Mouse (Mus musculus) urinary bladder, adult 2 months (tissue): Measurements from ENCODE around the gene Fads3. TPM values are rescaled to one million over a fixed set of nuclear protein-coding genes. Genes with fewer than 3 reads are reported as not detected.

Experiments used
- DNase-seq: peaks from one replicate; pipeline ENCODE4 v3.0.0; 2022; ENCODE audit warnings: low spot score
- polyA plus RNA-seq: library from polyadenylated mRNA; depleted of rRNA; stranded (reverse); fragments of >200 nt; gene quantifications from 2 replicates; pipeline ENCODE4 v1.2.3, GENCODE M21; 2012

Fads3 gene
- polyA plus RNA-seq, 1 experiment = 41.9 TPM

DNA sequence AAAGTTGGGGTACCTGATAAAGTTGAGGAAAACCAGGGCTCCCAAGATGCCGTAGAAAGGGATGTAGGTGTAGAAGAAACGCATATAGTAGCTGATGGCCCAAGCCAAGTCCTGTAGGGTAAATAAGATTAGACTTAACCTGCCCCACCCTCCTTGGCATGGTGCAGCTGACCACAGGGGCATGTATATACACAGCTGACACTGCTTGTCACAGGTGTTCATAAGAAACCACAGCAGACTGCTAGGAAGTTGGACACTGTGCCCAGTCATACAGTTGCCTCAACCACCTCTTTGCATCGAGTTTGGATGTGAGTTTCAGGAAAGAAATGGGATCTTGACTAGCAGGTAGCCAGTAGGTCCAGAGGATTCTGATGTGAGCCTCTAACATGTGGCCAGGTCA is 25.1 kb downstream of the Fads3 start:
- DNase-seq = no peak

DNA sequence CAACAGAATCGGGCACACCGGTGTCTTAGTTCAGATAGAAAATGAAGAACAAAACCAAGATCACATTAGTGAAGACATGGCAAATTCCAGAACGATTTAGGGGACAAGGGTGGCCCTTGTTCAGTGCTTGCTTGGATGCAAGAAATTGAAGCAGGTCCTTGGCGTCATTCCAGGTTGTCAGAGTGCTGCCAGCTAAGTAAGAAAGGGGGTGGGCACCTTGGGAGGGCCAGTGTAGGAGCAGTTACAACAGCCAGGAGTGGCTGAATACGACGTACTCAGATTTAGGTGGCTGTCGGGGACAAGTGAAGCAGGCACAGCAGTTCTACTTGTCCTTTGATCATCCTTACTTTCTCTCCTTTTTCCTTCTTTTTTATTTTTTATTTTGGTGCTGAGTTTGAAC is 26.3 kb downstream of the Fads3 start:
- no peak for DNase-seq

DNA sequence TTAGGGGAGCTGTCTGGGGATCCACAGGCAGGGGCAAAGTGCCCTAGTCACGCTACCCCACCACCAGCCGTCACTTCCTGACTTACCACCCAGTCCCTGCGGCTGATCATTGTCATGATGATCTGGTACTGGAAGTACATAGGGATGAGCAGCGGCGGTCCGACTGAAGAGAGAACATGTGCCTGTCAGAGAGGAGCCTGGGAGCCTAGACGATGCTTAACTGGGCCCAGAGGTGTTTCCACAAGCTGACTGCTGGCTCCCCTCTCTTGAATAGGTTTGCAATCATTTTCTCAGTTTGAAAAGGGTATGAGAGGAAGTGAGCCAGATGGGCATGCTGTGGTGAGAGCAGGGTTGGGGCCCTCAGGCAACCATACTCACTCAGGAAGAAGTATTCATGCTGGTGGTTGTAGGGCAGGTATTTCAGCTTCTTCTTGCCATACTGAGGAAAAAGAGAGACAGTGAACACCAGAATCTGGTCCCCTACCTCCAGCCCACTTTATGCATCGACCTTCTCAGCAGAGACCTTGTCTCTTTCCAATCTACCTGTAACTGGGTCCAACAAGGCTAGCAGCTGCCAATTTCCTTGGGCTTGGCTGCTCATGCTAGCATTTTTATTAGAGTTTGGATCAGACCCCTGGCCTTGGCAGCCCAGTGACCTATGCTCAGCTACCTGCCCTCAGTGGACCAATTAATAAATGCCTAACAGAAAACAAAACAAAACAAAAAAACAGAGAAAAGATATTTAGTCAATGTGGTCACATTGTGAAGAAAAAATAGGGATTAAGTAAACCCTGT is 29.0 kb downstream of the Fads3 start:
- no peak for DNase-seq

DNA sequence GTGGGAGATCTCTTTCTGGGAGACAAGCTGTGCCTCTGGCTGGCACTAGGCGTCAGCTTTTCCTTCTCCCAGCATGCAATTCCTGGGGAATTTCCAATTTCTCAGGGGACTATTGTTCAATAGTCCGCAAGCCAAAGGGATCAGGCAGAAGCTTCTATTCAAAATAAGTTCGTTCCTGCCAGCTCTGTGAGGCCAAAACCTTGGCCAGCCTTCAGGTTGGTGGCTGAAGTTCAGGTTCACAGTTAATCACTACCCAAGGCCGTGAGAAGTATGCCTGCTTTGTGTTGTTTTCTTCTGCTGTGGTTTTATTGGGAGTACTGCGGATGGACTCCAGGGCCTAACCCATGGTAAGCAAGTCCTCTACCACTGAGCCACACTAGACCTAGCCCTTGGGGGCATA is 29.8 kb downstream of the Fads3 start:
- no peak for DNase-seq

DNA sequence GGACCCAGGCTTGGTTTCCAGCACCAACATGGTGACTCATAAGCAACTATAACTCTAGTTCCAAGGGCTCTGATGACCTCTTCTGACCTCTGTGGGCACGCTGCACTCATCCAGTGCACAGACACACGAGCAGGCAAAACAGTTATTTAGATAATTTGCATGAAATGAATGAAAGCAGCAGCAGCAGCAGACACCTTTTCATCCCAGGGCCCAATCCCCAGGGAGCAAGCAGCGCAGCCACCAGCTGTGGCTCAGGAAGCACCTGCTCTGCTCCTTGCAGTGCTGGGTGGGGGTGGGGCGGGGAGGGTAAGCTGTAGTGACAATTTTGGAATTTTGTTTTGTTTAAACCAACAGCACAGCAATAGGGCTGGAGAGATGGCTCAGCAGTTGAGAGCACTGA is 30.5 kb downstream of the Fads3 start:
- no peak for DNase-seq

DNA sequence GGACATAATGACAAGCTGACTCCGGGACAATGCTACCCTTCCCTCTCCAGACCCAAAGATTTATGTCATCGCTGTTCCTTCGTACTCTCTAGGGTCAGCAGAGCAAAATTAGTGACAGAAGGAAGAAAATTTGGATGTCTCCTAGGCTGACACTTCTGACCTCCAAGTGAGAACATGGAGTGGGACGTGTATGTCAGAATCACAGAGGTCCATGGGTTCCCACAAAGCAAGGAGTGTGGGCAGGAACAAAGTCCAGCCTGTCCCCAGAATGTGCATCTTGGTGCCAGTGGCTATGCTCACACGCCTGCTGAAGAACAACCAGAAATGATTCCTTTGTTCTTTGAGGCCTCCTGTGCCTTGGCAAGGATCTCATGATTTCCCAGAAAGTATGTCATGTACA is 31.8 kb downstream of the Fads3 start:
- DNase-seq = no peak

DNA sequence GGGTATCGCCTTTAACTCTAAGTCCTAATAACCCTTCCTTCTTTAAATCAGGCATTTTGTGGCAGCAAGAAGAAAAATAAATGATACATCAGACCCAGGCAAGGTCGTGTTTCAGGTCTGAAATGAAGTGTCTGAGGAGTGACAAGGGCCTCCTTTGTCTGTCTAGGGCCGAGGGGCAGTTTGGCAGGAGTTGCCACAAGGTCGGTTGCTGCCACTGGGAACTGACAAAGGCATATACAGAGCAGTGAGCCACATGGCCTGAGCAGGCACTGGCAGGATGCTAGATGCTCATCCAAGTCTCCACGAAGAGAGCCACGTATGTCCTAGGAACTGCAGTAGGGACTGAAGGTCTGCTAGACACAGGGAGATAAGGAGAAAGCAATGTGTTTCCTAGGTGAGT is 37.0 kb downstream of the Fads3 start:
- no peak for DNase-seq

DNA sequence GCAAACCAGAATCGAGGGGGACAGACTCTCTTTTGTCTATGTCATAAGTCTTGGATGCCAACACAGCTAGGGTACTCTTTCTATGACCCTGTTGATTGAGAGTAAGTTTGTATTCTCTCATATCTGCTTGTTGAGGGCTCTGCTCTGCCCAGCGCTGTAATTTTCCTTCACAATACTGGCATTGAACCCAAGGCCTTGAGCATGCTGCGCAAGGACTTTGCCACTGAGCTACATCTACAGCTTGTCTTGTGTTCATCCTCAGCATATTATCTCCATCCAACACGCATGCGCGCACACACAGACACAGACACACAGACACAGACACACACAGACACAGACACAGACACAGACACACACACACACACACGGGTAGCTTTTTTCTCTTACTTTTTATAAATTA is 39.0 kb downstream of the Fads3 start:
- DNase-seq = no peak

DNA sequence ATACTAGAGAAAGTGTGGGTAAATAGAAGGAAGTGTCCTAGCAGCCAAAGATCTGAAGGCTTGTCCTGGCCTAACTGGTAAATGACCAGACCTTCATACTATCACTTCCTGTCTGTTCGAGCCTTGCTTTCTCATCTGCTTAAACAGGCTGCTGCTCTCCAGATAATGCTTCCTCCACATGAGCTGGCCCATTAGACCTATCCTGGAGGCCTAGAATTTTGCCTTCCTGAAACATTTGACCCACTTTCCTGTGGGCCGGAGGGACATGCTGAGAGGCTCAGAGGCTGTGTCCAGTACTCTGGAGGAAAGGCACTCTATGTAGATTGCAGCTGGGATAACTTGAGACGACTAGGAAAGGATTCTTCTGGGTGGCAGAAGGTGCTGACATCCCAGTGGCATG is 40.7 kb downstream of the Fads3 start:
- DNase-seq = no peak

DNA sequence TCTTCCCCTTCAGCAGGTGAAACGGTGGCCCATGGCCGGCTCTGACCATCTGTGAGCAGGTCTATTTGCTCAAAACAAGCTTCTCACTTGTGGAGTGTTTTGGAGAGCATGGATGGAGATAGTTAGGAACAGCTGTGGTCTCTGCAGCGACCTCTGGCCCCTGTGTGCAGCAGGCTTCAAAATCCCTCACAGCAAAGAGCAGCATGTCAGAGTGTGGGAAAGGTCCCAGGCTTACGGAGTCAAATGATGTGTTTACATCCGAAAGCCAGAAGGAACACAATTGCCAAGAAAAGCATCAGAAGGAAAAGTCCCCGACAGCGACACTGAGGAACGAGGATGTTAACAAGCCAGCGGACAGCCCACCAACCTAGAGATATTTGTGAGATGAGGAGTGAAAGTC is 44.1 kb downstream of the Fads3 start:
- no peak for DNase-seq

DNA sequence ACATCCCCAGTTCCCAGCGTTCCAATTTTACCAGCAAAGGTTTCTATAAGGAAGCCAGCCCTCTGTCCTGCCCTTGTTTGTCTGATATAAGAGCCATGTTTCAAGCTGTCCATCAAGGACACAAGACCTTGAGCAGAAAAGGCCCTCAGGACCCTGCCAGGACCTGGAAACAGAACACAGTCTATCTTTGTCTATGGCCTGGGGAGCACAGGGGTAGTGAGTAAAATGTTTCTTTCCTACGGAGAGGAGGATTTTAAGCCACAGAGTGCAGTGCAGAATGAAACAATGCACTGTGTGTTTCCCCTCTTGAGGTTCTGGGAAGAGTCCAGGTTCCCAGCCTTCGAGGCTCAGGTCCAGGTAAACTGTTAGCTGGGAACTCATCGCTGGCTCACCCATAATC is 45.6 kb downstream of the Fads3 start:
- DNase-seq = no peak

DNA sequence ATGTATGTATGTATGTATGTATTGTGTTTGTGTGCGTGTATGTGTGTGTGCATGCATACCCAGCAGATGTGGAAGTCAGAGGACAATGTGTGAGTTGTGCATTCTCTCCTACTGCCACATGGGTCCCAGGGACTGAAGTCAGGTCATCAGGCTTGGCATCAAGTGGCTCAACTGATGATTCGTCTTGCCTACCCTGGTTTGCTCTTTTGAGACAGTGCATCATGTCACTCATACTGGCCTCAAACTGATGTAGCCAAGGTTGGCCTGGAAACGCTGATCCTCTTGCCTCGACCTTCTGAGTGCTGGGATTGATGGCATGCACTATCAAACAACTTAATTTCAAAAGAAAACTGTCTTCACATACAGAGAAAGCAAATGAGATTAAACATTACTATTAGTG is 52.5 kb downstream of the Fads3 start:
- no peak for DNase-seq

DNA sequence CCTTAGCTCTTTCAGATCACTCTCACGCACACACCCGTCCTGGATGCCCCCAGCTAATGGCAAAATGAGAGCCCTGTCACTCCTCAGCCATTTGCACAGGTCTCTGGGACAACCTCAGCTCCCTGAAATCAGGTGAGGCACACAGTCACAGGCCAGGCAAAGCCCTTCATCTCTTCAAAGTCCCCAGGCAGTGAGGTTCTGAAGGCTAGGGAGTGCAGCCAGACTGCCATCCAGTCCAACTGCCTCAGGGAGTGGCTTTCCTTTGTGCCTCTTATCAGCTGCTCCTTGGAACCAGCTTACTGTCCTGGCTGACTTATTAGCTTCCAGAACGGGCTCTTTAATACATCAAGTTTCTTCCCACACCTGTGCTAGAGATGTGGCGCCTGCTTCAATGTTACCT is 53.3 kb downstream of the Fads3 start:
- DNase-seq = no peak

DNA sequence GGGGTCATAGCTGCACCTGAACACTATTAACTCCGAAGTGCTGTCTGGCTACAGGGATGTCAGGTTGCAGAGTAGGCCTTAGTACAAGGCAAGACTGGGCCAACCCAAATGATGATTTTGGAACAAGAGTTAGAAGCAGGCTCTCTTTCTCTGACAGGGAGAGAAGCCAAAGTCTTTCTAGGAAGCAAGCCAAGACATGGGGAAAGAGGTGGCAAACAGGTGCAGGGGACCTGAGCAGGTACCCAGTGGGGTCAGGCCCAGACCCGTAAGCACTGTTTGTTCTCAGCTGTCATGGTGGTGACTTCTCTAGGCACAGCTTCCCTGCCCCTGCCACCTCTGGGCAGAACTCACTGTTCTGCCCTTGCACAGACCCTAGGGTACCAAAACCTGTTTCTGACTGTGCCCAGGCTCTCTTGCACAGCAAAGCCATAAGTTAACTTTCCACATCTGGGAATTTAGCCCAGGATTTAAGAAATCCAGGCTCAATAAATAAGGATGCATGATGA is 55.1 kb downstream of the Fads3 start:
- no peak for DNase-seq

DNA sequence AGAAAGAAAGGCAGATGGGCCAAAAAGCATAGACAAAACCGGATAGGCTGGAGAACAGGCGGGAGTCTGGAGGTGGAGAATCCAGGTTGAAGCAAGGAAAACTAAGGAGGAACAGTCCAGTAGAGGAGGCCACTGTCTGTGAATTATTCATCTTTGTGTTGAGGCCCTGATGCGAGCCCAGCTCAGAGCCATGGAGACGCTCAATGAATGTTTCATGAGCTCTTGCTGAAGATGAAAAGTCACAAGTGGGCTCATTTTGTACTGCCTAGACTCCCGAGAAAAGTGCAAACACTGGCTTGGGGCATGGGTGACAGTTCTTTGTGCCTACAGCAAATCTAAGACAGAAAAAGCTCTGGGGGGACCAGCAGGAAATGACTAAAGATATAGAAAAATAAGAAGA is 56.5 kb downstream of the Fads3 start:
- DNase-seq = no peak

DNA sequence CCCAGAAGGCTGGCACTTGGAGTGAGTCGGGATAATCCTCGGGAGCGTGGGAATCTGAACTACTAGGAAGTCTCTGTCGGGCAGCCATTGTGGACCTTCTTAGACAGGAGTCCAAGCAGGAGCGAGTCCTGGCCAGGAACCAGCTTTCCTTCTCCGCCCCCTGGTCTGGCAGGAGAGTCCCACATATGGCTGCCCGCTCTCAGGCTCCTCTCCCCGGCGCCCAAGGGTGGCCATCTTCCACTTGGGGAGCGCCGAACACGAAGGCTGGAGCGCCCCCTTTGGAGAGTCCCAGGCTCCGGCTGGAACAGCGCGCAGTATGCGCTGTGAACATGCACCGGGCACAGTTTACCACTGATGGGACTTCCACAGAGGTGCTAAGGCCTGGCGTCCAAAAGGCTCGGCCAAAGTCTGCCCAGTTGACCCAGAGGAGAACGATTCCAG is 59.3 kb downstream of the Fads3 start:
- DNase-seq = peak; percentile 77

DNA sequence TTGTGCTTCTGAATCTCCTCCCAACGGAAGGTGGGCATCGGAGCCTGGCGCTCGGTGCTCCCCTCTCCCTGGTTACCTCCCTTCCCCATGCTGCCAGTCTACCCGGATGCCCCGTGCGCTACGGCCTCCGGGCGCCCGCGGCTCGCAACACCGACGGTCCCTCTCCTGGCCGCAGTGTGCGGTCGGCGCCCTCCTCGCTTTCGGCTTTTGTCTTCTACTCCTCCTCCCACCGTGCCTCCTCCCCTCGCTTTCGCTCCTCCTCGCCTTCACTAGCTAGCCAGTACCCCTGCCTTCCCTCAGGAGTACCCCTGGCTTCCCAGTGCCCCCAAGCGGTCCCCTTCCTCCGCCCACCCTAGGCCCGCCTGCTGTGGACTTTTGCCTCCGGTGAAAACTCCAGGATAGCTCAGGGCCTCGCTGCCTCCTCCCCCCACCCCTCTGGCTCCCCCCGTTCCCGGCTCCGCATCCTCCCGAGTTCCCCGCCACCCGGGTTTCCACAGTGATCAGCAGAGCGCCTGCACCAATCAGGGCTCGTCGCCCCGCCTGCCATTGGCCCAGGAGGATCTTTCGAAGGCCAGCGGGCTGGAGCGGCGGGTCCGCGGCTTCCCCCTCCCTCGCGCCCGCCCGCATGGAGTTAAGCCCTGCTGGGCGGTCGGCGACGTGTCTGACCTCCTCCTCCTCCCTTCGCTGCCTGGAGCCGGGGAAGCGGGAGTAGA is 60.1 kb downstream of the Fads3 start, which contains the start of gene Fads2:
Fads2 (minus strand) TSS at position 406 of the 713 bp plus-strand sequence.
- peak; percentile 86 for DNase-seq

DNA sequence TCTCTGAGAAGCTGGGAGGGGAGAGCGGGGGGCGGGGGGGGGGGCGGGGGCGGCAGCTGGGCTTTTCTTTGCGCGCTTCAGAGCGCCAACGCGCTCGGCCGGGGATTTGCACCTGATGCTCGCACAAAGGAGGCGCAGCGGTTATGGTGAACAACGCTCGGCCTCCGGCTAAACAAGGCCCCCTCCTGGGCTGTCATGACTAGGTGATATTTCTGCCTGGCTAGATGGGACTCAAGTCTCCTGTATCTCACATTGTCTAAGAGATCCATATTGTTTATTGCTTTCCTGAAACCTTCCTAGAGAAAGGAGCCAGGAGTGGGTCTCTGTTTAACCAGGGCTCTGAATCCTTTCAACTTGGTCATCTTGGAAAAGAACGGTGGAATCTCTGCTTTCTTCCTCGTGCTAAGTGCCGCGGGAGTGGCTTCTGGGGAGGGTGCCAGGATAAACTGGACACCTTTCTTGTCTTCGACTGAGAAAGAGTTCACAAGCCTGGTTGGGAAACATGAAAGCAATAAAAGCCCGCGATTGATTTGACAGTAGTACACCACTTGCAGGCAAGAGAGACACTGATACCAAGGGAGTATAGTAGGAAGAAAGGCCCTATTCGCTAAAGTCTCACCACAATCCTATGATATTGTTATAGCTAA is 60.8 kb downstream of the Fads3 start:
- DNase-seq = no peak

DNA sequence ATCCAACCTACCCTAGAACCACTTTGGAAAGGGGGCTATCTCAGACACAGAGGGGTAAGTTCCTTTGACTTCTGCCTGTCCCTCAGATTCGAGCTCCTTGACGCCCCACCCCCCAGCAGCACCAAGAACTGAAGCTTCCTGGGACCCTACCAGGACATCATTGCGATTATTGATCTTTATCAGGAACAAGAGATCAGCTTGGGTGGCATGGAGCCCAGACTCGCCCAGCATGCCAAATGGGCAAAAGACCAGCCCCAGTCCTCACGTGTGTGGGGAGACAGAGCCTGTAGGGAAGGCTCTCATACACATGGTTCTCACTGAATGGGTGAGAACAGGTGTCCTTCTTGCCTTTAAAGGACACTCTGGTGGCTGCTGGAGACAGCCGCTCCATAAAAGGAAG is 62.9 kb downstream of the Fads3 start:
- DNase-seq = no peak

DNA sequence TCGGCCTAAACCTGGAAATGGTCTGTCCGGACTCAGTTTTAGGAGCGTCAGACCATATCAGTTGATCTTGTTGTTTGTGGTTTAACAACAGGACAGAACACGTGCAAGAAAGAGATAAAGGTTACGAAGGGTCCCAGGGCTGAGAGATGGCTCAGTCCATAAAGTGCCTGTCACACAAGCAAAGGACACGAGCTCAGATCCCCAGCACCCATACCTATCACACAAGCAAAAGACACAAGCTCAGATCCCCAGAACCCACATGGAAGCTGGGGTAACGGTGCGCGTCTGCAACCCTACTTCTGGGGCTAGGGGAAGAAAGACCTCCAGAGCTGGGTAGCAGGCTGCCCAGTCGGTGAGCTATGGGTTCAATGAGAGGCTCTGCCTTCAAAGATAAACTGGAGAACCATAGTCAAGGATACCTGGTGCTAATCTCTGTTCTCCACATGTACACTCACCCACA is 63.7 kb downstream of the Fads3 start:
- DNase-seq = no peak

DNA sequence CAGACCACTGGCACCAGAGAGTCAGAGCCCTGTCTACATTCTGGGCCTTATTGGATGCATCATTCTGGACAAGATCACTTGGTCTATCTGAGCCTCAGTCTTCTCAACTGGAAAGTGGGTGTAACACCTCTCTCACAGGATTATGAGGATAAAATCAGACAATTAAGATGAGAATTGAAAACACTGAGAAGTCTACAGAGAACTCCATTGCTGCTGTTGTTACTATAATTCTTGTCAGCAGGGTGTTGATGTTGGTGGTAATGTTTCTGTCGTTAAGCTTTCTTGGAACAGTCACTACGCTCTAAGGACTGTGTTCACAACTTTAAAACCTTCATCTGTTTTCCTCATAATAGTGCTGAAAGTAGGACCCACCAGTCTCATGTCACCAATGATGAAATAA is 65.3 kb downstream of the Fads3 start:
- DNase-seq = no peak

DNA sequence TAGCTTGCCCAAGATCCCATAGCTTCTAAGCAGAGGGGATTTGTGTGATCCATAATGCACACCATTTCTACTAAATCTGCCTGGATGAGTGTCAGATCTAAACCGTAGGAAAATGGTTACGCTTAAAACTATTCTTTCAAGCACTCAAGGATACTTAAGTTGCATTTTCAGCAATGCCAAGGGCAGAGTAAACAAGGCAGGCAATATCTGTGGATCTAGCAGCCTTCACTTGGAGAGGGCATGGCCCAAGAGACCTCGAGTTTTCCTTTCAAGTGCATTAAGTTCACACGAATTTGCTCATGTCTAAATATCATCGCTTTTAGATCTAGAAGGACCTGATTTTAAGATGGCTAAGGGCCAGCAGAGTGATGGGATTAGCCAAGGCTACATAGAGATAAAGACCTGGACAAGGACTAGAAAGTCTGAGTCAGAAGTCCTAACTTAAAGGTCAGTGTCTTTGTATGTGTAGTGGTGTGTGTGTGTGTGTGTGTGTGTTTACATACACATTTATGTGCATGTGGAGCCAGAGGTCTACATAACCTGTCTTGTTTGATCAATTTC is 65.8 kb downstream of the Fads3 start:
- DNase-seq = no peak
